Mouse (Mus musculus): ENCODE measurements around the gene Nubp1.

GRCm38 (mm10) chr16:10441761-10442160 is 30.0 kb downstream of the Nubp1 start:
- no peak for TF ChIP-seq POLR2A (IDR thresholded peaks at IDR 0.05; ENCODE audit: low read depth, low read length)
- no peak for TF ChIP-seq CTCF (IDR thresholded peaks at IDR 0.05; ENCODE audit: extremely low read depth, insufficient read length, insufficient replicate concordance, low read depth, low read length)

Measured in small intestine, adult 2 months (tissue).